22 mouse cellular contexts compared by ENCODE assay signal in genomic region chr8:46149306-46149705, GRCm38 (mm10). TPM values are rescaled to one million over a fixed set of nuclear protein-coding genes. Genes with fewer than 3 reads are reported as not detected.
DNase-seq lines count a peak whose midpoint lies in the region; ATAC-seq and TF ChIP-seq lines count a peak whose summit lies in the region.
"Had no signal": no experiment of that assay in that cellular context is flagged by ENCODE, and none has a peak within 500 bp of the region (broad histone marks: within the 10 kb centered on the region; RNA-seq: fewer than 3 reads in every experiment).

No protein-coding gene starts in this region.

- ATAC-seq in cerebellum, adult (ENCODE audit: insufficient number of reproducible peaks, low FRiP score, low TSS enrichment) = peak; percentile 49; the same call in 1 of the 2 replicates
- no peak for ATAC-seq in lung, postnatal 0 days
- ATAC-seq: activated CD4-positive, CD25-positive, alpha-beta regulatory T cell, adult 4 months; forebrain, embryonic 13.5 days; forebrain, postnatal 0 days; intestine, embryonic 15.5 days; Patski had no signal

- H3K9me3 ChIP-seq in lung, postnatal 0 days (ENCODE audit: low read length) = no peaks in the 10 kb centered on the region
- H3K9me3 ChIP-seq: forebrain, embryonic 13.5 days; heart, embryonic 10.5 days; hindbrain, embryonic 13.5 days; intestine, embryonic 15.5 days; kidney, embryonic 15.5 days had no signal

- H3K27ac ChIP-seq in lung, postnatal 0 days (ENCODE audit: low read length) = no peak overlapping the region
- H3K27ac ChIP-seq: forebrain, embryonic 13.5 days; heart, embryonic 10.5 days; hindbrain, embryonic 13.5 days; intestine, embryonic 15.5 days; kidney, embryonic 15.5 days had no signal

- no peak overlapping the region for H3K4me3 ChIP-seq in lung, postnatal 0 days (ENCODE audit: low read depth, low read length)
- H3K4me3 ChIP-seq: forebrain, embryonic 13.5 days; heart, embryonic 10.5 days; hindbrain, embryonic 13.5 days; intestine, embryonic 15.5 days; kidney, embryonic 15.5 days had no signal

- no peaks in the 10 kb centered on the region for H3K27me3 ChIP-seq in lung, postnatal 0 days (replicated peaks; ENCODE audit: insufficient read depth, low read length)
- H3K27me3 ChIP-seq: intestine, embryonic 15.5 days; Patski had no signal

- no peak for TF ChIP-seq EP300 in lung, postnatal 0 days (IDR thresholded peaks at IDR 0.05)

- DNase-seq in cerebellum, adult 11-12 months = no peak
- peak; percentile 32 to 38 for DNase-seq in cerebellum, postnatal 14 days
- DNase-seq in cerebellum, adult 9-10 months = no peak
- no peak for DNase-seq in lung, postnatal 0 days (ENCODE audit: low spot score)
- DNase-seq in lung, postnatal 4 days = no peak
- no peak for DNase-seq in adrenal gland, postnatal 4 days (ENCODE audit: low spot score in 2 of 2)
- no peak for DNase-seq in adrenal gland, postnatal 14 days
- DNase-seq: adrenal gland, postnatal 25 days; forebrain, postnatal 0 days; gastrocnemius, postnatal 36 days; heart, adult 18-20 months; heart, postnatal 10 days; heart, postnatal 4 days; kidney, adult 2 months had no signal

- no peak overlapping the region for H3K9ac ChIP-seq in lung, postnatal 0 days (replicated peaks; ENCODE audit: low read depth)
- H3K9ac ChIP-seq: forebrain, embryonic 13.5 days; forebrain, postnatal 0 days; hindbrain, embryonic 13.5 days; intestine, embryonic 15.5 days; kidney, embryonic 15.5 days had no signal

- TF ChIP-seq CTCF in lung, postnatal 0 days (IDR thresholded peaks at IDR 0.05) = no peak

- H3K4me1 ChIP-seq in lung, postnatal 0 days (ENCODE audit: insufficient read depth, low read depth, low read length) = peaks cover 13% of the 10 kb centered on the region; the same call in 1 of the 2 replicates

- peak overlapping the region; percentile 3; the same call in 1 of the 2 replicates for H3K4me2 ChIP-seq in lung, postnatal 0 days (replicated peaks; ENCODE audit: low read depth, low read length)
- H3K4me2 ChIP-seq: forebrain, embryonic 13.5 days; hindbrain, embryonic 13.5 days; intestine, embryonic 15.5 days; kidney, embryonic 15.5 days had no signal

- no peaks in the 10 kb centered on the region for H3K36me3 ChIP-seq in lung, postnatal 0 days (ENCODE audit: insufficient read depth, low read length)
- H3K36me3 ChIP-seq: heart, embryonic 10.5 days; hindbrain, embryonic 13.5 days; intestine, embryonic 15.5 days; kidney, embryonic 15.5 days had no signal

- 77% methylated on average over 6 of the region's 6 CpGs for WGBS in lung, postnatal 0 days

RNA-seq across cellular contexts. Expression of gene Cfap97, which starts 2.3 kb away (rescaled TPM):
- polyA plus RNA-seq in lung, postnatal 0 days (2015; fragmentation: Nextera tagmentation; extraction: Ambion mirVana) = 25.8 and 29.5 TPM in 2 replicates
- 10 to 100 TPM; 24.4 to 26.8 TPM for total RNA-seq in adrenal gland, postnatal 4 days (2021)
- 18.1 and 20.1 TPM in 2 replicates for total RNA-seq in adrenal gland, postnatal 14 days (2021)

RNA-seq across cellular contexts. Expression of gene Snx25, which starts 2.7 kb away (rescaled TPM):
- 34.5 and 35.2 TPM in 2 replicates for polyA plus RNA-seq in lung, postnatal 0 days (2015; fragmentation: Nextera tagmentation; extraction: Ambion mirVana)
- total RNA-seq in adrenal gland, postnatal 4 days (2021) = 10 to 100 TPM; 19.2 to 20.6 TPM
- total RNA-seq in adrenal gland, postnatal 14 days (2021) = 18.3 and 18.6 TPM in 2 replicates

Comparison
In these comparisons a context has a peak if more than half of its experiments do, and no peak if none do; other contexts are left out.
1. DNase-seq: peak in cerebellum, postnatal 14 days (2 of 2); none in cerebellum, adult 11-12 months (single experiment), cerebellum, adult 9-10 months (single experiment), lung, postnatal 0 days (single experiment), lung, postnatal 4 days (0 of 2), adrenal gland, postnatal 4 days (0 of 2) and adrenal gland, postnatal 14 days (single experiment).